Comparison of ENCODE assay signal across 7 mouse cellular contexts in the genomic region with DNA sequence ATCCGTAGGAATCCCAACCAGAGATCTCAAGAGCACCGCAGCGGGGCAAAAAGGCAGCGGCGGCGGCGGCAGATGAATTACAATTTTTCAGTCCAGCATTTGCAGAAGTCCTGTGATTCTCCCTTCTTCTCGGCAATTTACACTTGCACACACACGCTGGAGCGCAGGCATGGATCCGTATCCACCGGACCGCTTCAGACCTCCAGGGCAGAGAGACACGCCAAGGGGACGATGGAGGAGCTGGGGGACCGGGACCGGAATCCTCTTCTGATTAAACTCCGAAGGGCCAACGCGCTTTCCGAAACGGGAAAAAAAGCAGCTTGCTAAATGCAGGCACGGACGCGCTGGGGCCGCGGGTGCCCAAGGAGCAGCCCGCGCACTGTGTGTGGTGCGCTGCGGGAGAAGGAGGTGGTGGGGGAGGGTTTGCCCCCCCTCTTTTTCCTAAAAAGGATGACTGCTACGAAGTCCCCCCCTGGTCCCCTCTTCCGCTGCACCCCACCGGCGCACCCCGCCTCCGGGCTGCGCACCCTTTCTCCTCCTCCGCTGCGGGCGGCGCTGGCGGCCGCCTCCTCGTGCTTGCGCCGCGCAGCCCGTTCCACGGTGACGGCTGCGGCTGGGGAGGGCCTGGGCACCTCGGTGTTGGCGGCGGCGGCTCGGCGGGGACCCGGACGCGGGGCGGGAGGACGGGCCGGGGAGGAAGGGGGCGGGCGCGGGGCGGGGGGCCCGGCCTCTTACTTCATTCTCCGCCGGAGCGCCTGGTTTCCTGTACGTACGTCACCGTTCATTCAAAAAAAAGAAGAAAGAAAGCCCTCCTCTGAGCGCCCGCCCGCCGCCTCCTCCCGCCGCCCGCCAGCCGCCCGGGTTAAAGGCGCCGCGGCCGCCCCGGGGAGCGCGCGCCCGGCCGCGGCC. TPM values are rescaled to one million over a fixed set of nuclear protein-coding genes. Genes with fewer than 3 reads are reported as not detected.
A peak's percentile ranks its signal among the peaks of the same experiment; 100 is the strongest.
DNase-seq lines count a peak whose midpoint lies in the region; ATAC-seq and TF ChIP-seq lines count a peak whose summit lies in the region.

Gene Bcl2 (minus strand): TSS at position 654 of the 909 bp plus-strand sequence.

- no peaks in the 10 kb centered on the region; the same call in 1 of the 2 replicates for H3K4me1 ChIP-seq in kidney, adult 2 months (ENCODE audit: control insufficient read depth, insufficient read depth, low read length)
- peaks cover 12% of the 10 kb centered on the region for H3K4me1 ChIP-seq in limb, embryonic 14.5 days (ENCODE audit: control insufficient read depth, insufficient read depth, low read length)
- peaks cover 19% of the 10 kb centered on the region for H3K4me1 ChIP-seq in midbrain, embryonic 16.5 days (ENCODE audit: control insufficient read depth, insufficient read depth, low read length)
- H3K4me1 ChIP-seq in spleen, adult 2 months (ENCODE audit: control insufficient read depth, insufficient read depth, insufficient read length): peaks cover 12% of the 10 kb centered on the region; the same call in 1 of the 2 replicates

- H3K9me3 ChIP-seq in limb, embryonic 14.5 days (ENCODE audit: control insufficient read depth, low read length): no peaks in the 10 kb centered on the region
- no peaks in the 10 kb centered on the region for H3K9me3 ChIP-seq in midbrain, embryonic 16.5 days (replicated peaks; ENCODE audit: control insufficient read depth, low read length, poor library complexity, severe bottlenecking)

- peak within 1 kb of the TSS; percentile 85 for H3K9ac ChIP-seq in limb, embryonic 14.5 days (ENCODE audit: low read depth, low read length, severe bottlenecking)
- peak within 1 kb of the TSS; percentile 97 for H3K9ac ChIP-seq in midbrain, embryonic 16.5 days (ENCODE audit: low read depth, low read length)

- peak; percentile 73 to 77 for DNase-seq in adrenal gland, adult 18-20 months (ENCODE audit: low spot score in 2 of 2)
- peak; percentile 46 for DNase-seq in embryo, embryonic 11.5 days (ENCODE audit: low read depth, low spot score)
- peak; percentile 80 to 89 for DNase-seq in heart, adult 18-20 months
- DNase-seq in kidney, adult 2 months: peak; percentile 88
- peak; percentile 83 for DNase-seq in limb, embryonic 14.5 days (ENCODE audit: low spot score)
- DNase-seq in spleen, adult 2 months (ENCODE audit: low read depth in 1 of 2, low spot score in 2 of 2): peak; percentile 67 to 76

- peak within 1 kb of the TSS; percentile 82 for H3K4me3 ChIP-seq in kidney, adult 2 months (ENCODE audit: insufficient read depth, low read depth, low read length)
- H3K4me3 ChIP-seq in limb, embryonic 14.5 days (replicated peaks; ENCODE audit: low read length): peak within 1 kb of the TSS; percentile 83
- peak within 1 kb of the TSS; percentile 84 for H3K4me3 ChIP-seq in midbrain, embryonic 16.5 days (ENCODE audit: low read depth, low read length)
- peak within 1 kb of the TSS; percentile 94 for H3K4me3 ChIP-seq in spleen, adult 2 months (ENCODE audit: extremely low read depth, insufficient read depth, insufficient read length)

- peak within 1 kb of the TSS; percentile 80 for H3K4me2 ChIP-seq in limb, embryonic 14.5 days (replicated peaks; ENCODE audit: low read depth, low read length, severe bottlenecking)
- peak within 1 kb of the TSS; percentile 92 for H3K4me2 ChIP-seq in midbrain, embryonic 16.5 days (ENCODE audit: low read length)

- TF ChIP-seq CTCF in kidney, adult 2 months (conservative IDR thresholded peaks at IDR 0.05; ENCODE audit: insufficient read depth, insufficient read length, low read depth, low read length): no peak
- no peak for TF ChIP-seq CTCF in spleen, adult 2 months (IDR thresholded peaks at IDR 0.05; ENCODE audit: extremely low read depth, insufficient read depth, insufficient read length, insufficient replicate concordance)

- under 1% methylated on average over 82 of the region's 95 CpGs for WGBS in kidney, adult 2 months
- under 1% methylated on average over 45 of the region's 95 CpGs for WGBS in limb, embryonic 14.5 days
- under 1% methylated on average over 71 of the region's 95 CpGs for WGBS in midbrain, embryonic 16.5 days
- 1% methylated on average over 76 of the region's 95 CpGs for WGBS in spleen, adult 2 months

- no peaks in the 10 kb centered on the region for H3K27me3 ChIP-seq in kidney, adult 2 months (replicated peaks; ENCODE audit: control insufficient read depth, insufficient read depth, low read length)
- no peaks in the 10 kb centered on the region for H3K27me3 ChIP-seq in limb, embryonic 14.5 days (ENCODE audit: control insufficient read depth, insufficient read depth, low read length)
- no peaks in the 10 kb centered on the region for H3K27me3 ChIP-seq in midbrain, embryonic 16.5 days (ENCODE audit: control insufficient read depth, insufficient read depth, low read depth, low read length)
- H3K27me3 ChIP-seq in spleen, adult 2 months (ENCODE audit: control insufficient read depth, insufficient read depth, low read length): no peaks in the 10 kb centered on the region

- ATAC-seq in limb, embryonic 14.5 days (ENCODE audit: low FRiP score, low read depth): peak; percentile 91
- peak; percentile 90 for ATAC-seq in midbrain, embryonic 16.5 days

- no peak for TF ChIP-seq POLR2A in kidney, adult 2 months (IDR thresholded peaks at IDR 0.05; ENCODE audit: low read depth, low read length)
- TF ChIP-seq POLR2A in limb, embryonic 14.5 days (IDR thresholded peaks at IDR 0.05; ENCODE audit: borderline replicate concordance, extremely low read depth, insufficient read depth, insufficient read length): no peak
- TF ChIP-seq POLR2A in spleen, adult 2 months (IDR thresholded peaks at IDR 0.05; ENCODE audit: low read depth, low read length): no peak; the same call in 1 of the 2 replicates

- H3K27ac ChIP-seq in kidney, adult 2 months (ENCODE audit: insufficient read depth, low read depth, low read length): peak within 1 kb of the TSS; percentile 72
- H3K27ac ChIP-seq in limb, embryonic 14.5 days (replicated peaks; ENCODE audit: low read depth, low read length): peak within 1 kb of the TSS; percentile 92
- peak within 1 kb of the TSS; percentile 94 for H3K27ac ChIP-seq in midbrain, embryonic 16.5 days (ENCODE audit: low read length)
- peak within 1 kb of the TSS; percentile 88 for H3K27ac ChIP-seq in spleen, adult 2 months (ENCODE audit: insufficient read depth, low read length)

- no peaks in the 10 kb centered on the region for H3K36me3 ChIP-seq in kidney, adult 2 months (ENCODE audit: control insufficient read depth, insufficient read depth, low read length)
- H3K36me3 ChIP-seq in limb, embryonic 14.5 days (ENCODE audit: control insufficient read depth, insufficient read depth, low read length): no peaks in the 10 kb centered on the region
- no peaks in the 10 kb centered on the region for H3K36me3 ChIP-seq in midbrain, embryonic 16.5 days (ENCODE audit: control insufficient read depth, insufficient read depth, low read length)
- H3K36me3 ChIP-seq in spleen, adult 2 months (ENCODE audit: control insufficient read depth, insufficient read depth, low read length): no peaks in the 10 kb centered on the region

RNA-seq across cellular contexts. Expression of gene Bcl2, which starts in this region (rescaled TPM):
- total RNA-seq in adrenal gland, adult 18-20 months (2021): 1 to 10 TPM; 5.1 to 6.7 TPM
- 1 to 10 TPM; 5.5 to 6.1 TPM for total RNA-seq in heart, adult 18-20 months (2021)
- 1.9 and 2.6 TPM in 2 replicates for polyA plus RNA-seq in kidney, adult 2 months (2012; rRNA removed)
- polyA plus RNA-seq in limb, embryonic 14.5 days (2012; rRNA removed): 8.0 TPM in 2 replicates
- 15.7 and 20.1 TPM in 2 replicates for polyA plus RNA-seq in limb, embryonic 14.5 days (2014; fragmentation: Nextera tagmentation; extraction: Ambion mirVana)
- 14.7 and 16.2 TPM in 2 replicates for polyA plus RNA-seq in midbrain, embryonic 16.5 days (2015; fragmentation: Nextera tagmentation; extraction: Ambion mirVana)
- 10.6 and 16.7 TPM in 2 replicates for polyA plus RNA-seq in spleen, adult 2 months (2012; rRNA removed)

Comparison
In these comparisons a context has a peak if more than half of its experiments do, and no peak if none do; other contexts are left out.
1. Peak in every context shown above with its lines: DNase-seq, ATAC-seq, H3K4me3 ChIP-seq and H3K27ac ChIP-seq.